Mouse (Mus musculus): ENCODE measurements around the gene Myo18a.
A peak's percentile ranks its signal among the peaks of the same experiment; 100 is the strongest.

The Myo18a gene

GRCm38 (mm10) chr11:77771879-77772713 lies 9.1 kb downstream of the Myo18a start:
- no peak for DNase-seq (ENCODE audit: low spot score in 2 of 2)

- DNase-seq (ENCODE audit: low spot score in 2 of 2), result no peak
These were observed 12.8 kb downstream of the Myo18a start for GRCm38 (mm10) chr11:77775701-77776400.

DNA sequence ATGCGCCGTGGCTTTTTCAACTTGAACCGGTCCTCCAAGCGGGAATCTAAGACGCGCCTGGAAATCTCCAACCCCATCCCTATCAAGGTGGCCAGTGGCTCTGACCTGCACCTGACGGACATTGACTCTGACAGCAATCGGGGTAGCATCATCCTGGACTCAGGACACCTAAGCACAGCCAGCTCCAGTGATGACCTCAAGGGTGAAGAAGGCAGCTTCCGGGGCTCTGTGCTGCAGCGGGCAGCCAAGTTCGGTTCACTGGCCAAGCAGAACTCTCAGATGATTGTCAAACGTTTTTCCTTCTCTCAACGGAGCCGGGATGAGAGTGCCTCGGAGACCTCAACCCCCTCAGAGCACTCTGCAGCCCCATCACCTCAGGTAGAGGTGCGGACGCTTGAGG lies 14.4 kb downstream of the Myo18a start:
- DNase-seq (ENCODE audit: low spot score in 2 of 2), result no peak

DNA sequence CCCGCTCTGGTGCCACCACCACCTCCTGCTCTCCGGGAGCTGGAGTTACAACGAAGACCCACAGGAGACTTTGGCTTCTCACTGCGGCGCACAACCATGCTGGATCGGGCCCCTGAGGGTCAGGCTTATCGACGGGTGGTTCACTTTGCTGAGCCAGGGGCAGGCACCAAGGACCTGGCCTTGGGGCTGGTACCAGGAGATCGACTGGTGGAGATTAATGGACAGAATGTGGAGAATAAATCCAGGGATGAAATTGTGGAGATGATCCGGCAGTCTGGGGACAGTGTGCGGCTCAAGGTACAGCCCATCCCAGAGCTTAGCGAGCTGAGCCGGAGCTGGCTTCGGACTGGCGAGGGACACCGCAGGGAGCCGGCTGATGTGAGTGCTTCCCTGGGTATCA lies 14.9 kb downstream of the Myo18a start:
- no peak for DNase-seq (ENCODE audit: low spot score in 2 of 2)

- no peak for DNase-seq (ENCODE audit: low spot score in 2 of 2)
These were observed 16.2 kb downstream of the Myo18a start for GRCm38 (mm10) chr11:77779240-77779639.

- DNase-seq (ENCODE audit: low spot score in 2 of 2), result no peak
These were observed 18.0 kb downstream of the Myo18a start for GRCm38 (mm10) chr11:77781088-77781487.

- no peak for DNase-seq (ENCODE audit: low spot score in 2 of 2)
These were observed 19.2 kb downstream of the Myo18a start for GRCm38 (mm10) chr11:77782104-77782815.

GRCm38 (mm10) chr11:77783211-77783746 lies 20.2 kb downstream of the Myo18a start:
- no peak for DNase-seq (ENCODE audit: low spot score in 2 of 2)

DNA sequence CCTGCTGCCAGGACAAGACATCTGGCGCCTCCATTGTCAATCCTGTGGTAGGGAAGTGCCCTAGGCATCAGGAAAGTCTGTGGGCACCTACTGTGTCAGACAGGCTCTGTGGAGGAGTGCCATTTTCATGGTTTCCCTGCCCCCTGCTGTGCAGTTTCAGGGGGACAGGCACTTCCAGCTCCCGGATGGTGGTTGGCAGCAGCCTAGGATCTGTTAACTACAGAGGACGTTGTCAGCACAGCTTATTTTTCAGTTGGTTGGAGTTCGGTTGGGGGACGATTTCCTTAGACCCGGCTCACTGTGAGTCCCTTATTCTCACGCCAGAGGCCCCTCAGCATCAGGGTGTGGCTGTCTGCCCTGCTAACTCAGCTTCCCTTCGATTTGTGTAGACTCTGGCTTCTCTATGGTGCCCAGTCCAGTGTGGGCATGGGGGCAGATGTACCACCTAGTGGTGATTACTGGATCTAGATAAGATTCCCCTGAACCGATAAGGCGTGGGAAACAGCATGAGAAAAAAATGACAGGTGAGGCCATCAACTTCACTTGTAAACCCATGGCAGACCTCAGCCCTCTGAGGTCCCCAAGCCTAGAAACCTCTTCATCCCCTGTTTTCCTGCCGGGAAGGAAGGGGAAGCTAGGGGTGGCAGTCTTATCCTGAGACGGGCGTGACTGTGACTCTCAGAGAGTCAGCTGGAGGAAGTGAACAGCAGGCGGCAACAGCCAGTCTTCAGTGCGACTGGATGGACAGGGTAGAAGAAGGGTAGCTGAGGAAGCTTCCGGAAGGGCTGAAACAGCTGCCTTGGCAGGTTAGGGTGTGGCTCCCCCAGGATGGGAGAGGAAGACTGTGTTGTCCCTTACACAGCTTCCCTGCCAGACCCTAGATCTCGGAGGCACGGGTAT lies 21.0 kb downstream of the Myo18a start:
- DNase-seq (ENCODE audit: low spot score in 2 of 2), result no peak

- DNase-seq (ENCODE audit: low spot score in 2 of 2), result no peak
These were observed 21.8 kb downstream of the Myo18a start for GRCm38 (mm10) chr11:77784894-77785293.

GRCm38 (mm10) chr11:77785396-77785767 lies 22.3 kb downstream of the Myo18a start:
- no peak for DNase-seq (ENCODE audit: low spot score in 2 of 2)

DNA sequence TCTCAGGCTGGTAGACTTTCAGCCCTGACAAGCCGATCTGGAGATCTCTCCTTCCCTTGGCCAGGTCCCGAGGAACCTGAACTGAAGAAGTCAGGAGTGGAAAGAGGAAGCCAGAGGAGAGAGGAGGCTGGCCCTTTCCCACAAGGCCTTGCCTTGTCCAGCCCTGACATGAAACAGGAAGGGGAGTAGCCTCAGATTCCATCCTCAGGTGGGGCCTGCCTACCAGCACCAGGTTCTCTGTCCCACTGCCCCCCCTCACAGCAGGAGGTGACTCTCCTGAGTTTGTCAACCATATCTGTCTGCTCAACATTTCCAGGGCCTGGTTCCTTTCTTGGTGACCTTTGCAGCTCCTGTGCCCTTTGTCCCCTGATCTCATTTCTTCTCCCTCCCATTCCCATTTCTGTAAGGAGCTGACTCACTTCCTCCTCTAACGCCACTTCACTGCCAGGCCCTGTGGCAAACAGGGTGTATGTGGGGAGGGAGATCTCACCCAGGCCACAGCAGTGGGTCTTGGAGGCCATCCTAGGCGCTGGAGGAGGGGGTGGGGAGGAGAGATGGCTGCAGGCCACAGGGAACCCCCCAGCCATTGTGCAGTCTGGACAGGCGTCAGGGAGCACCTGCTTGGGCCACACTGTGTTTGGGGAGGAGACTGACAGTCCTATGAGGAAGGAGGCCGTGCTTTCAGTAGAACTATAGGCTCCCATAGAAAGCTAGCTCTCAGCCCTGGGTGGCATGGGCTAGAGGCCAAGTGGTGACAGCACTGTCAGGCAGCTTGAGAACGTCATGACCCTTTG lies 22.9 kb downstream of the Myo18a start:
- no peak for DNase-seq (ENCODE audit: low spot score in 2 of 2)

- DNase-seq (ENCODE audit: low spot score in 2 of 2), result no peak
These were observed 24.7 kb downstream of the Myo18a start, which contains the start of gene Gm10277 for GRCm38 (mm10) chr11:77787707-77788106. Gene Gm10277 (minus strand): TSS chr11:77787747.

GRCm38 (mm10) chr11:77789512-77789911 lies 26.5 kb downstream of the Myo18a start:
- no peak for DNase-seq (ENCODE audit: low spot score in 2 of 2)

GRCm38 (mm10) chr11:77790286-77790685 lies 27.2 kb downstream of the Myo18a start:
- DNase-seq (ENCODE audit: low spot score in 2 of 2), result no peak

DNA sequence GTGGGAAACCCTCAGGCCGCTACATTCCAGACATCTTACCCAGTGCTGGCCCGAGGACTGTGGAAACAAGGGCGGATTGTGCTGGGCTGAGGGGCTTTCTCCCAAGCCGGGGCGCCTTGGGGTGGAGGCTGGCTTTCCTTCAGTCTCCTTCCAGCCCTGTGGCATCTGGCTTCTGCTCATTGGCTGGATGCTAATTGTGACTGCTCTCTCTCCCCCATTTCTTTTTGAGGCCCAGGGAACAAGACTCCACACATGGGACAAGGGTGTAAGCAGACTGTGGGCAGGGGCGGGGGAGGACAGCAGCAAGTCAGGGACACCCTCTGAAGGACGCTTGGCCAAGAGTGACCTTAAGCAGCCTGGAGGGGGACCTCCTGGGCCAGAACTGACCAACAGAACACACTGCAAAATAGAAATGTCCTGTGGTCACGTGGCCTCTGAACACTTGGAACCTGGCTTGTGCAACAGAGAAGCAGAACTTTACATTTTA lies 28.2 kb downstream of the Myo18a start:
- no peak for DNase-seq (ENCODE audit: low spot score in 2 of 2)

GRCm38 (mm10) chr11:77791752-77792565 lies 28.9 kb downstream of the Myo18a start:
- peak; percentile 41 to 66 for DNase-seq (ENCODE audit: low spot score in 2 of 2)

DNA sequence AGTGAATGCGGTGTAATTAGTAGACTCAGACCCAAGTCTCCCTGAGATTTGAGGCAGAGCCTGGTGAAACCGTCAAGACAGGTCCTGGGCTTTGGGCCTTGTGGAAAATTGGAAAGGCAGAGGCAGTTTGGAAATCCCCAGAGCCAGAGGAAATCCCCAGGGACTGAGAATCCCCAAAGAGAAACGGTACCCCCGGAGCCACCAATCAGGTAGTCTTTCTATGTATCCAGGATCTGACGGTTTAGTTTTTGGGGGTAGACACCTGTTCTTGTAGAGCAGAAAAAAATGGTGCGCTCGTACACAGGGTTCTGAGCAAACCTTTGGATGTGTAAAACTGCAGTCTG lies 29.5 kb downstream of the Myo18a start:
- no peak for DNase-seq (ENCODE audit: low spot score in 2 of 2)

DNA sequence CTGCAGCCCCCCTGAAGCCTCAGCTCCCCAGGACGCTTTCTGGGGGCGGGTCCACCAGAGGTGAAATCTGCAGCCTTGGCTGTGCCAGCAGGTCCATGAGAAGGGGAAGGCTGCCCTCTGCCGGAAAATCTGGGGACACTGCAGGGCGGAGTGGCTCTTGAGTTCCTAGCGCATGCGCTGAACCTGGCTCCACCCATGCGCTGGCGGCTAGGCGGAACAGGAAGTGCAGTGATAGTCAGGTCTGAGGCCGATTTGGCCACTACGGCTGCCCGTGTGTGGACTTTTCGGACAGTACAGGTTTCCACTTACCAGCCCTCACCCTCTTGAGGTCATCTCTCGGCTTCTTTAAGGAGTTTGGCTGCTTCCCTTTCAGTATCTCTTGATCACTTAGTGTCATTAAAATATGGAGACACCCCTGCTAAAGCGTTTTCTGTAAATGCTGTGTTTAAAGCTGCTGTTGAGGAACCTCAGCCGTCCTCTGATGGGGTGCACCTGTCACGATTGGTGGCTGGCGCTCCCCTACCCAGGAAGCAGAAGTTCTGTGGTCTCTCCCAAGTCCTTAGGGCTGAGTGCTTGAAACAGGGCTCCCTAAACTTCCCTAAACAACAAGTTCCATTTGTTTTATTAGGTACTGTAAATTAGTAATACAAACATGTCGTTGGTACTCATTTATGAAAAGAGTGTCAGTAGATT lies 30.3 kb downstream of the Myo18a start:
- DNase-seq (ENCODE audit: low spot score in 2 of 2), result peak; percentile 94 to 96
